Mouse (Mus musculus) ES-E14 (cell line): ENCODE measurements around the gene Pde3a. TPM values are rescaled to one million over a fixed set of nuclear protein-coding genes. Genes with fewer than 3 reads are reported as not detected.

Experiments used
- DNase-seq: peaks from one replicate; pipeline ENCODE4 v3.0.0-alpha.2; 2013; ENCODE audit warnings: low read depth, low spot score
- H3K27ac ChIP-seq: 2 replicates; pipeline ENCODE4 v1.5.1; 2012; ENCODE audit warnings: low read depth, mild to moderate bottlenecking, low read length, moderate library complexity, mixed read lengths; ENCODE audit not compliant: poor library complexity, insufficient read depth, severe bottlenecking
- H3K36me3 ChIP-seq: 2 replicates; pipeline ENCODE4 v1.6.1; 2012; ENCODE audit warnings: mild to moderate bottlenecking, low read length, moderate library complexity, mixed read lengths; ENCODE audit not compliant: control insufficient read depth, poor library complexity, insufficient read depth, severe bottlenecking
- H3K4me1 ChIP-seq, 2 experiments: fragments of 150-350 bp in 1 of 2; sonication (generic) in 1 of 2; 2 replicates each; pipeline ENCODE4 v1.6.1; 2012; ENCODE audit warnings: low read length in 2 of 2, mild to moderate bottlenecking in 1 of 2, mixed read lengths in 1 of 2; ENCODE audit not compliant: control insufficient read depth in 2 of 2, insufficient read depth in 2 of 2, poor library complexity in 1 of 2
- H3K4me3 ChIP-seq, 2 experiments: fragments of 150-350 bp in 1 of 2; sonication (generic) in 1 of 2; 2 replicates each; pipeline ENCODE4 v1.5.1; 2012; ENCODE audit warnings: low read length in 2 of 2, low read depth in 1 of 2, mild to moderate bottlenecking in 1 of 2, mixed read lengths in 1 of 2; ENCODE audit not compliant: insufficient read depth in 1 of 2, poor library complexity in 1 of 2, severe bottlenecking in 1 of 2
- H3K9ac ChIP-seq: 2 replicates; pipeline ENCODE4 v1.6.1; 2012; ENCODE audit warnings: low read depth, mild to moderate bottlenecking, low read length, mixed read lengths; ENCODE audit not compliant: poor library complexity, insufficient read depth, severe bottlenecking
- H3K9me3 ChIP-seq: fragments of 150-350 bp; sonication (generic); 2 replicates; pipeline ENCODE4 v1.6.1; 2012; ENCODE audit warnings: low read depth, mild to moderate bottlenecking, low read length; ENCODE audit not compliant: control insufficient read depth, insufficient read depth
- CHD2 ChIP-seq: IDR thresholded peaks from 2 replicates; pipeline ENCODE4 v1.6.1; 2014; ENCODE audit warnings: mild to moderate bottlenecking, low read depth, low read length, inconsistent platforms
- HCFC1 ChIP-seq: IDR thresholded peaks from 2 replicates; pipeline ENCODE4 v1.6.1; 2012; ENCODE audit warnings: low read length, inconsistent platforms, borderline replicate concordance; ENCODE audit not compliant: insufficient read depth
- MAFK ChIP-seq: IDR thresholded peaks from 2 replicates; pipeline ENCODE4 v1.6.1; 2014; ENCODE audit warnings: mild to moderate bottlenecking, low read depth, low read length, inconsistent platforms; ENCODE audit not compliant: insufficient read depth
- ZC3H11A ChIP-seq: IDR thresholded peaks from 2 replicates; pipeline ENCODE4 v1.6.1; 2012; ENCODE audit warnings: low read depth, mild to moderate bottlenecking, inconsistent platforms, low read length, borderline replicate concordance
- ZNF384 ChIP-seq: IDR thresholded peaks from 2 replicates; pipeline ENCODE4 v1.6.1; 2012; ENCODE audit warnings: low read depth, low read length, inconsistent platforms
- in situ Hi-C, 2 experiments: fragments of 600-800 bp; cut with MboI; formaldehyde crosslinking; loops; one replicate each; pipeline ENCODE4 v1.15.1; 2025; ENCODE audit warnings: low sequenced_read_pairs in 2 of 2, inconsistent platforms in 1 of 2; ENCODE audit not compliant: unreplicated experiment in 2 of 2
- total RNA-seq: library from RNA; depleted of rRNA; stranded (reverse); fragments of 300-350 nt; gene quantifications from 2 replicates; pipeline ENCODE4 v1.2.3, GENCODE M21; 2012

Pde3a gene
- total RNA-seq, 1 experiment, result 0.36 TPM

GRCm38 (mm10) chr6:141541136-141541535 is 292.1 kb downstream of the Pde3a start:
- TF ChIP-seq ZNF384 (no peak), ZC3H11A (no peak), HCFC1 (no peak), MAFK (no peak), CHD2 (no peak)
- Histone ChIP-seq H3K4me1 (no peaks in the 10 kb centered on the region), H3K9me3 (no peaks in the 10 kb centered on the region), H3K9ac (no peak overlapping the region), H3K27ac (no peak overlapping the region), H3K4me3 (no peak overlapping the region), H3K36me3 (no peaks in the 10 kb centered on the region)
- in situ Hi-C loops, result no loop called here
- DNase-seq, result no peak

GRCm38 (mm10) chr6:141543344-141543743 is 294.3 kb downstream of the Pde3a start:
- no peak overlapping the region for H3K9ac ChIP-seq
- DNase-seq, result no peak
- TF ChIP-seq HCFC1 (no peak), ZNF384 (no peak), ZC3H11A (no peak), MAFK (no peak), CHD2 (no peak)
- H3K9me3 ChIP-seq, result no peaks in the 10 kb centered on the region
- H3K4me1 ChIP-seq, result no peaks in the 10 kb centered on the region
- in situ Hi-C loops, result no loop called here
- H3K4me3 ChIP-seq, result no peak overlapping the region
- H3K36me3 ChIP-seq, result no peaks in the 10 kb centered on the region
- no peak overlapping the region for H3K27ac ChIP-seq
